Mouse (Mus musculus) lung, embryonic 15.5 days (tissue): Measurements from ENCODE around the gene Sh3kbp1. TPM values are rescaled to one million over a fixed set of nuclear protein-coding genes. Genes with fewer than 3 reads are reported as not detected.

ENCODE experiments used
- ATAC-seq: fragments of 200-750 bp; cut with Nextera tagmentation; 2 replicates; pipeline ENCODE4 v1.8.0; 2017; ENCODE audit warnings: moderate number of reproducible peaks, borderline replicate concordance; ENCODE audit not compliant: low FRiP score, low TSS enrichment; ENCODE audit errors: extremely low read depth
- H3K27ac ChIP-seq: fragments of 300-500 bp; sonication (generic); 2 replicates; pipeline ENCODE4 v1.5.1; 2015; ENCODE audit warnings: moderate library complexity, mild to moderate bottlenecking, inconsistent platforms
- H3K27me3 ChIP-seq: fragments of 300-500 bp; sonication (generic); 2 replicates; pipeline ENCODE4 v1.6.1; 2015; ENCODE audit warnings: inconsistent platforms
- H3K36me3 ChIP-seq: fragments of 300-500 bp; sonication (generic); 2 replicates; pipeline ENCODE4 v1.6.1; 2015; ENCODE audit warnings: inconsistent platforms
- H3K4me1 ChIP-seq: fragments of 300-500 bp; sonication (generic); 2 replicates; pipeline ENCODE4 v1.6.1; 2015; ENCODE audit warnings: inconsistent platforms
- H3K4me2 ChIP-seq: fragments of 300-500 bp; sonication (generic); 2 replicates; pipeline ENCODE4 v1.6.1; 2015; ENCODE audit warnings: inconsistent platforms, mild to moderate bottlenecking, moderate library complexity
- H3K4me3 ChIP-seq: fragments of 300-500 bp; sonication (generic); 2 replicates; pipeline ENCODE4 v1.5.1; 2015; ENCODE audit warnings: mild to moderate bottlenecking, inconsistent platforms
- H3K9ac ChIP-seq: fragments of 300-500 bp; sonication (generic); 2 replicates; pipeline ENCODE4 v1.6.1; 2015; ENCODE audit warnings: inconsistent platforms
- H3K9me3 ChIP-seq: fragments of 300-500 bp; sonication (generic); 2 replicates; pipeline ENCODE4 v1.6.1; 2016; ENCODE audit warnings: inconsistent platforms
- WGBS: fragments of 180-500 bp; shearing (Covaris S2); methylation state at CpG from one replicate; pipeline ENCODE4 v1.1.7; 2015; 5-methylcytosine and 5-hydroxymethylcytosine counted together
- polyA plus RNA-seq: library from polyadenylated mRNA; unstranded; fragments of >200 nt; fragmentation: Nextera tagmentation; extraction: Ambion mirVana; gene quantifications from 2 replicates; pipeline ENCODE4 v1.2.1, GENCODE M21; 2015

Sh3kbp1 gene
- polyA plus RNA-seq, 1 experiment from 2014 or later, result 36.9 TPM

- H3K4me3 ChIP-seq, result no peak overlapping the region
- no peak overlapping the region for H3K4me2 ChIP-seq
- no peak overlapping the region for H3K9ac ChIP-seq
- H3K27me3 ChIP-seq, result peaks cover 4% of the 10 kb centered on the region; the same call in 1 of the 2 replicates
- H3K36me3 ChIP-seq, result no peaks in the 10 kb centered on the region
- no peaks in the 10 kb centered on the region for H3K4me1 ChIP-seq
- no peak for ATAC-seq
- no peaks in the 10 kb centered on the region for H3K9me3 ChIP-seq
- WGBS, result 43% methylated on average over 1 of the region's 1 CpGs
- no peak overlapping the region for H3K27ac ChIP-seq
Measured at GRCm38 (mm10) chrX:159858126-159858525, 231.1 kb downstream of the Sh3kbp1 start.

GRCm38 (mm10) chrX:159860841-159861530, 233.9 kb downstream of the Sh3kbp1 start:
- Histone ChIP-seq H3K4me2 (no peak overlapping the region), H3K9me3 (no peaks in the 10 kb centered on the region), H3K27ac (no peak overlapping the region), H3K4me3 (no peak overlapping the region), H3K9ac (no peak overlapping the region), H3K36me3 (no peaks in the 10 kb centered on the region), H3K4me1 (no peaks in the 10 kb centered on the region), H3K27me3 (peaks cover 15% of the 10 kb centered on the region; the same call in 1 of the 2 replicates)
- no peak for ATAC-seq
- 60% methylated on average over 3 of the region's 3 CpGs for WGBS

- Histone ChIP-seq H3K27ac (no peak overlapping the region), H3K4me1 (no peaks in the 10 kb centered on the region), H3K27me3 (peaks cover 20% of the 10 kb centered on the region; the same call in 1 of the 2 replicates), H3K4me3 (no peak overlapping the region), H3K4me2 (no peak overlapping the region), H3K9me3 (no peaks in the 10 kb centered on the region), H3K9ac (no peak overlapping the region), H3K36me3 (no peaks in the 10 kb centered on the region)
- 62% methylated on average over 3 of the region's 3 CpGs for WGBS
- ATAC-seq, result no peak
Measured at GRCm38 (mm10) chrX:159867660-159868059, 240.6 kb downstream of the Sh3kbp1 start.

- no peak overlapping the region for H3K27ac ChIP-seq
- H3K4me1 ChIP-seq, result no peaks in the 10 kb centered on the region
- WGBS, result 76% methylated on average over 2 of the region's 2 CpGs
- no peak overlapping the region for H3K4me2 ChIP-seq
- no peak overlapping the region for H3K4me3 ChIP-seq
- no peaks in the 10 kb centered on the region for H3K9me3 ChIP-seq
- no peaks in the 10 kb centered on the region for H3K36me3 ChIP-seq
- no peak for ATAC-seq
- peaks cover 4% of the 10 kb centered on the region; the same call in 1 of the 2 replicates for H3K27me3 ChIP-seq
- H3K9ac ChIP-seq, result no peak overlapping the region
Measured at GRCm38 (mm10) chrX:159872521-159872920, 245.4 kb downstream of the Sh3kbp1 start.

DNA sequence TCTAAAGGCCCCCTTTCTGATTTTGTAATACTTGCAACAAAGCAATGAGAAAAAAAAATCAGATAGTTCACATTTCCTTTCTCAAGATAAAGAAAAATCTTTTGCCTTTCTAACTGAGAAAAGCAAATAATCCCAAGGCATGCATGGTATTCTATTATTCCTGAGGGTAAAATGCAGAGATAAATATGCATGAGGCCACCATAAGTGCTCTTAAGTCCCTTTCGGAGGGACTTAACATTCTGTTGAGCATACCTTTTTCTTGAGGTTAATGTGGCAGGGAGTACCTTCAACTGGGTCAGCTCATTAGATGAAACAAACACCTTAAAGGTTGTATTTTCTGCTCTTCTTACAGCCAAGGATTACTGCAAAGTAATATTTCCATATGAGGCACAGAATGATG, 250.7 kb downstream of the Sh3kbp1 start:
- H3K9ac ChIP-seq, result no peak overlapping the region
- no peak overlapping the region for H3K4me3 ChIP-seq
- no peaks in the 10 kb centered on the region for H3K9me3 ChIP-seq
- H3K36me3 ChIP-seq, result no peaks in the 10 kb centered on the region
- no peak overlapping the region for H3K27ac ChIP-seq
- H3K4me2 ChIP-seq, result no peak overlapping the region
- 0 out of 2 replicates have a peak, but pooled peaks cover 3% of the 10 kb centered on the region for H3K27me3 ChIP-seq
- ATAC-seq, result no peak
- no peaks in the 10 kb centered on the region for H3K4me1 ChIP-seq
- 50% methylated on average over 1 of the region's 1 CpGs for WGBS

GRCm38 (mm10) chrX:159879455-159879854, 252.4 kb downstream of the Sh3kbp1 start:
- no peak overlapping the region for H3K9ac ChIP-seq
- H3K27me3 ChIP-seq, result 0 out of 2 replicates have a peak, but pooled peaks cover 3% of the 10 kb centered on the region
- no peak overlapping the region for H3K4me2 ChIP-seq
- 45% methylated on average over 3 of the region's 3 CpGs for WGBS
- ATAC-seq, result no peak
- no peak overlapping the region for H3K27ac ChIP-seq
- no peaks in the 10 kb centered on the region for H3K36me3 ChIP-seq
- no peaks in the 10 kb centered on the region for H3K4me1 ChIP-seq
- no peaks in the 10 kb centered on the region for H3K9me3 ChIP-seq
- no peak overlapping the region for H3K4me3 ChIP-seq

DNA sequence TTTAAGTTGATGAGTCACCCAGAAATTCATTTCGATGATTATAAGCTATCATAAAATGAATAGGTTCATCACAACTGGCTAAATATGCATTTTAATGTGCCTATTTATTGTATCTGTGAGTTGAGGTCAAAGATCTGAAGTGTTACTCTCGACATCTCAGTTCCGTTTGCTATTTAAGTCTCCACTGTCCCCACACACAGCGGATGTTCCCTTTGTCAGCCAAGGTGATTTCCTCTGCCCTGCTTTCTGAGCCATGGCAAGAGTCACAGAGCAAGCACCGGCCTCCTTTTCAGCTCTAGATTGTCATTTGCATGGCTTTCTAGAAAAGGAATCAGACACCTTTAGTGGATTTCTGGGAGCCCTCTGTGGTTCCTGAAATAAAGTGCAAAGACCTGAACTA, 254.5 kb downstream of the Sh3kbp1 start:
- 79% methylated on average over 5 of the region's 5 CpGs for WGBS
- no peak overlapping the region for H3K9ac ChIP-seq
- H3K4me2 ChIP-seq, result no peak overlapping the region
- no peak for ATAC-seq
- no peak overlapping the region for H3K4me3 ChIP-seq
- H3K36me3 ChIP-seq, result no peaks in the 10 kb centered on the region
- no peaks in the 10 kb centered on the region for H3K9me3 ChIP-seq
- H3K27me3 ChIP-seq, result 0 out of 2 replicates have a peak, but pooled peaks cover 3% of the 10 kb centered on the region
- H3K27ac ChIP-seq, result no peak overlapping the region
- H3K4me1 ChIP-seq, result no peaks in the 10 kb centered on the region

DNA sequence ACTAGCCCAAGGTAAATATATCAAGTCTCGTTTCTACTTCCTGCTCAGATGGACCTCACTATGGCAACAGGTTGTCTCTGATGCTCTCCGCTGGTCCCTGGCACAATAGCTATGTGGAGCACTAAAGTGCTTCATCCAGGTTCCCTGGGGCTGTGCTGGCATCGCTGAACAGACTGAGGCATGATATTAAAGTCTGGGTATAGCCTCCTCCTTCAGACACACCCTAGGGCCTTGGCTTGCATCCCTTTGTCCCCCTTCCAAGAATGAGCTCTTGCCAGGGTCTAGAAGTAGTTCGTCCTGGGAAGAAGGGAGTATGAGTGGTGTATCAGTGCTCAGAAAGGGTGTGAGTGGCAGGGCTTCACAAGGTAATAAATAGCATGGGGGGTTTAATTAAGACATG, 269.5 kb downstream of the Sh3kbp1 start:
- Histone ChIP-seq H3K36me3 (no peaks in the 10 kb centered on the region), H3K9ac (no peak overlapping the region), H3K27me3 (no peaks in the 10 kb centered on the region; the same call in 1 of the 2 replicates), H3K4me1 (no peaks in the 10 kb centered on the region), H3K9me3 (no peaks in the 10 kb centered on the region), H3K27ac (no peak overlapping the region), H3K4me2 (no peak overlapping the region), H3K4me3 (no peak overlapping the region)
- no peak for ATAC-seq
- WGBS, result 69% methylated on average over 4 of the region's 4 CpGs

GRCm38 (mm10) chrX:159898110-159898509, 271.0 kb downstream of the Sh3kbp1 start:
- Histone ChIP-seq H3K27ac (no peak overlapping the region), H3K9me3 (no peaks in the 10 kb centered on the region), H3K36me3 (no peaks in the 10 kb centered on the region), H3K4me2 (no peak overlapping the region), H3K4me1 (no peaks in the 10 kb centered on the region), H3K27me3 (no peaks in the 10 kb centered on the region; the same call in 1 of the 2 replicates), H3K9ac (no peak overlapping the region), H3K4me3 (no peak overlapping the region)
- no peak for ATAC-seq
- 31% methylated on average over 2 of the region's 2 CpGs for WGBS

DNA sequence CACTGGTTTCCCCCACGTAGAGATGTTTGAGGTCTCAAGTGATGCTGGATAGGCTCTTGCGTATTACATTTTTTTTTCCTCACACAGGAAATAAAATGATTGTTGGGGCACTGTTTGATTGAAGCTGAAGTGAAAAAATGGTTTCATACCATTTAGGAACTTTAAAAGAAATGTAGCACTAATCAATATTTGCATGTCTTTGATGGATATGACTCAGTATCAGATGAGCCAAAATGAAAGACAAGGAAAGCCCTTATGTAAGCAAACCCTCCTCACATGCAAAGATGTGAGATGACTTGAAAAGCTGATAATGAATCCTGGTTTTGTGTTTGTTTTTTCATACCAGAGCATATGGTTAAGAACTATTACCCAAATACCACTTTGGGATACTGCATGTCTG, 272.0 kb downstream of the Sh3kbp1 start:
- Histone ChIP-seq H3K36me3 (no peaks in the 10 kb centered on the region), H3K9ac (no peak overlapping the region), H3K27me3 (no peaks in the 10 kb centered on the region; the same call in 1 of the 2 replicates), H3K27ac (no peak overlapping the region), H3K4me3 (no peak overlapping the region), H3K4me2 (no peak overlapping the region), H3K4me1 (no peaks in the 10 kb centered on the region), H3K9me3 (no peaks in the 10 kb centered on the region)
- 60% methylated on average over 2 of the region's 2 CpGs for WGBS
- no peak for ATAC-seq

- Histone ChIP-seq H3K4me1 (no peaks in the 10 kb centered on the region), H3K27ac (no peak overlapping the region), H3K27me3 (no peaks in the 10 kb centered on the region; the same call in 1 of the 2 replicates), H3K4me3 (no peak overlapping the region), H3K9me3 (no peaks in the 10 kb centered on the region), H3K4me2 (no peak overlapping the region), H3K36me3 (no peaks in the 10 kb centered on the region), H3K9ac (no peak overlapping the region)
- no peak for ATAC-seq
- WGBS, result 69% methylated on average over 3 of the region's 3 CpGs
Measured at GRCm38 (mm10) chrX:159903421-159903820, 276.3 kb downstream of the Sh3kbp1 start.

GRCm38 (mm10) chrX:159907703-159908102, 280.6 kb downstream of the Sh3kbp1 start:
- no peaks in the 10 kb centered on the region for H3K9me3 ChIP-seq
- no peak overlapping the region for H3K4me3 ChIP-seq
- H3K4me1 ChIP-seq, result 0 out of 2 replicates have a peak, but pooled peaks cover 6% of the 10 kb centered on the region
- no peak for ATAC-seq
- H3K9ac ChIP-seq, result no peak overlapping the region
- H3K4me2 ChIP-seq, result no peak overlapping the region
- WGBS, result 53% methylated on average over 1 of the region's 1 CpGs
- H3K36me3 ChIP-seq, result no peaks in the 10 kb centered on the region
- H3K27me3 ChIP-seq, result no peaks in the 10 kb centered on the region; the same call in 1 of the 2 replicates
- no peak overlapping the region for H3K27ac ChIP-seq
